Mouse (Mus musculus) kidney, postnatal 14 days (tissue): ENCODE results near the gene Cacna2d4.
"Not testable (repeated sequence)": the region's sequence is repeated elsewhere in the genome, so short reads cannot be mapped to it uniquely, and the experiment has no call there.

Experiments
- DNase-seq: peaks from one replicate; pipeline ENCODE4 v3.0.0; 2022; ENCODE audit warnings: mixed read lengths

Gene Cacna2d4

DNA sequence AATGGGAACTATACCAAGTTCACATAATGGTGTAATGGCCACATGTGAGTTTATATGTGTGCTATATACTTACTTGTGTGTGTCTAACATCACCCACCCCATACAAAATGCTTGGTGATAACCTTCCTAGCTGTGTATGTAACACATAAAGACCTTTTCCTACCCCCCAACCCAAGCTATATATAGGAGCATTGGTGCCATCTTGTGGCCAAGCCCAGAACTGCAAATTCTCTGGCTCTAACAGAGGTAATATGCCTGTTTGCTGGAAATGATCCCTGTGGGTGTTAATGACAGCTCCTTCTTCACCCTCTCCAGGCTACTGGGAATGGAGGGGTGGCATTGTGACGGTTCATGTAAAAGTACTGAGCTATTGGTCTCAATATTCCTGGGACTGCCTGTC lies 111.9 kb downstream of the Cacna2d4 start:
- peak; percentile 74 for DNase-seq

DNA sequence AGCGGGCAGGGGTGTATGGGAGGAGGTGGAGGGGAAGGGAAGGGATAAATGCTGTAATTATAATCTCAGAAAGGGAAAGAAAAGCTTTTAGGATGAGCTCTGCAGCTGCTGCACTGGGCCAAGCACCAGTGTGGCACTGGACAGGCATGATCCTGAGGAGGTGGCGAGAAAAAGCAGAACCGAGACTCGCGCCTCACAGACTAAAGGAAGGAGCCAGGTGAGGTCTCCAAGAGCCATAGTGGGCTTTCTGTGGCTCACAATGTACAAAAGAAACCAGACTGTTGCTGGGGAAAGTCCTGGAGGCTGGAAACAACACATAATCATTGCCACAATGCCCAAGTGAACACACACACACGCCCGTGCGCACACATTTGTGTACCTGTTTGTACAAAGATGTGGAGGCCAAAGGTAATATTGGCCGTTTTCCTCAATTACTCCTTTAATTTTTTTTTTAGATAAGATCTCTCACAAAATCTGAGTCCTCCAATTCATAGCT lies 114.4 kb downstream of the Cacna2d4 start:
- DNase-seq, result no peak

DNA sequence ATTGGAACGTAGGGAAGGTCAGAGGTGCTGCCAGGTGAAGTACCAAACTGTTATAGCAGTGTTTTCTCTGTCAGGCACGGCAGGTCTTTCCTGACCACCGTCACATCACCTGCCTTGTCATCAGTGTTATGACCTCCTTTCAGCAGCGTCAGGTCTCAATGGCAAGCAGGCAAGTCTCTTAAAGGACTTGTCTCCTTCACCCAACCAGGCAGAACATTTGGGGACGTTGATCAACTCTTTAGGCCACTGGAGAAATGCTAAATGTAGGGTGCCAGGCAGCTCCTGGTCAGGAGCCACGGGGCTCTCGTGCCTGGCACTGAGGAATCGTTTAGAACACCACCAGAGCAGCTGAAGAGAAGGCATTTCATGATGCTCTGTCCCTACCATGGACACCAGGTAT lies 115.3 kb downstream of the Cacna2d4 start:
- no peak for DNase-seq

DNA sequence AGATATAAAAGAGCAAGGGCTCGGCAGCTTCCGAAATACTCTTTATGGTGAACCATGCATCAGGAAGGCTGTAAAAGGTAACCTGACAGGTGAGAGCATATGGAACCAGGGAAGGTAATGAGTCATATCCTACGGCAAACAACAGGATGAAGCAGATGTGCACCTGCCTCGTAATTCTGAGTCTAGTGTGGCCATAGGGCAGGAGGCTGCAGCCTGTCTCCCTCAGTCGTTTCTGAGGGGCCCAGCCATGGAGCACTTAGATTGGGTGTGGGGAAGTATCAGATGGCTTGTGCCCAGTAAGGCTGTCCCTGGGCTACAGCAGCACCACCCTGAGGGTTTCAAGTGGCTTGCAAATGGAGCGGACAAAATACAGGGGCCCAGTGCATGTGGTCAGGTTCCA lies 116.2 kb downstream of the Cacna2d4 start:
- DNase-seq, result no peak

DNA sequence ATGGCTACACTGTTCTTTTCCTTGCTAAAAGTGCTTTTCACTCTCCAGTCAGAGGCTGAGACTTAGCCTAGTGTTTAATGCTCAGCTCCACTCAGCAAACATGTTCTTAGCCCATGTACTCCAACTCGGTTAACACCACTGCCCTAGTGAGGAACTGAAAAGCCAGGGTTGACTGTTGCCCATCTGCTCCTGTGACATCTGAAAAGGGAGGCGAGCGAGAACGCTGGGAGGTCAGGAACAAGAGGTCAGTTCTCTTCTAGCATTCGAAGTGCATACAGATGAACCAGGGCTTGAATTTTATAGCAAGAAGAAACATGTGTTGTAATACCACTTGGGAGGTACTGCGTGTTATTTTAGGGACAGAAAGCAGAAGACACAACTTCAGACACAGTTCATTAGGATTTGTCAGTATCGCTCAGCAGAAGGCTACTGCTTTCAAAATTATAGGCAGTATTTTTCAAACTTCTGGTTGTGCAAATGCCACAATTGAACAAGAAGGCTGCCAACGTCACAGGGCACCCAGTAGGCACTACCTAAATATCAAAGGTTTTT lies 121.8 kb downstream of the Cacna2d4 start:
- DNase-seq, result no peak

DNA sequence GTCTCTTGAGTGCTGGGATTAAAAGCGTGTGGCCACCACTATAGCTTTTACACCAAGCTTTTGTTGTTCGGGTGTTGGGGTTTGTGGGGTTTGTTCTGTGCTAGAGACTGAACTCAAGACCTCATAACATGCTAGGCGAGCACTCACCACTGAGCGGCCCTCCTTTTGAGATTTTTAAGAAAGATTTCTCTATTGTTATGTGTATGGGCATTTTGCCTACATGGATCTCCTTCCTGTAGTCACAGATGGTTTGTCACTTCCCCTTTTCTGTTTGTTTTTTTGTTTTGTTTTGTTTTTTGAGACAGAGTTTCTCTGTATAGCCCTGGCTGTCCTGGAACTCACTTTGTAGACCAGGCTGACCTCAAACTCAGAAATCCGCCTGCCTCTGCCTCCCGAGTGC lies 123.9 kb downstream of the Cacna2d4 start:
- DNase-seq, result not testable (repeated sequence)

DNA sequence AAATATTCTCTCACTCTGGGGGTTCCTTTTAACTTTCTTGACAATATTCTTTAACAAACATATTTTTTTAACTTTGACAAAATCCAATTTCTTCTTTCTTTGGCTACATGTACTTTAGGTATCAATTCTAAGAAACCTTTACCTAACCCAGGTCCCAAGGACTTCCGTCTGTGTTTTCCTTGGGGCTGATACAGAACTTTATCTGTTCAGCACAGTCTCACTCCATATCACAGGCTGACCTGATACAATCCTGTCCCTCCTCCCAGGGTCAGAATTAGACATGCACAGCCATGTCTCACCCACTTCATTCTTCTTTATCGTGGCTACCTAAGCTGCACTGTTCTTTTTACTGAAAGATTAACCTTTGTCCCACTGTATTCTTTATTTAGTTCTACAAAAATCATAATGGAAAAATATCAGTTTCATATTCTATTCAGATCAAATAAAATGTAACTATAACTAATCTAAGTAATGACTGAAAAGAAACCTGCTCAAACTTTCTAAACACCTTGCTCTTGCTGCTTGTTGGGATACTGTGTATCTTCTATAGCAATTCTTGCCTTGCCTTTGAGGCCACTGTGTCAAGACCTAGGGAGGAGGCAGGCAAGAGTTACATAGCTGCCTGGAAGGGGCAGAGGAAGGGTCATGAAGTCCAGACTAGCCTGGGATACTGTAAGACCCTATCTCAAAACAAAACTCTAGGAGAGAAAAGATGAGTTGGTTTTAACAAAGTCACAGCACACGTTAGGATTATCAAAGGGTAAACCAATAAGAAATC lies 124.8 kb downstream of the Cacna2d4 start:
- no peak for DNase-seq

DNA sequence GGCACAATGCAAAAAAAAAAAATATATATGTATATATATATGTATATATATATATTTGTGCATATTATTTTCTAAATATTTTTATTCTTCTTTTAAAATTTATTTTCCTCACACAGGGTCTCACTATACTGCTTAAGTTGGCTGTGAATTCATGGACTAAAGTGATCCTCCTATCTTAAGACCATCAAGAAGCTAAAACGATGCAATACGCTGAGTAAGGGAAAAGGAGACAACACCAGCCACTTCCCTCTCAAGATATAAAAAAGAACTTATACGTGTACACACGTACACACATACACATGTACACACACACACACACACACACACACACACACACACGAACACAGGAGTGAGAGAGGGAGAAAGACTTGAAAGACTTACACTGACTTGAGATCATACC lies 127.3 kb downstream of the Cacna2d4 start:
- DNase-seq, result no peak

DNA sequence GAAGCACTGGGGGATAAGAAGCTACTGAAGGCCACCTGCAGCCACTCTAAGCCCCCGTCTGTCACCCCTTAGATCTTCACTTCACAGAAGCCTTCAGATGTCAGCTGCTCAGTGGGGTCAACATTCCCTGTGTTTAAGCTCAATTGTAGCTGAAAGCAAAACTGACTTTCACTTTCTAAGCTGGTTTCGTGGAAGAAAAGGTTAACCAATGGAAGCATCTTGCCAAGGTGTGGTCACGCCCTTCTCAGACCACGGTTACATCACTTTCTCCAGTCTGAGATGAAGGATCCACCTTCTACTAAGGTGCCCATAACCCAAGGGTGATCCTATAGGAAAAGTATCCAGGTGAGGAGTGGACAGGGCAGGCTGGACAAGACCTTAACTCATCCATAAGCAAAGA lies 130.5 kb downstream of the Cacna2d4 start:
- DNase-seq, result not testable (repeated sequence)

DNA sequence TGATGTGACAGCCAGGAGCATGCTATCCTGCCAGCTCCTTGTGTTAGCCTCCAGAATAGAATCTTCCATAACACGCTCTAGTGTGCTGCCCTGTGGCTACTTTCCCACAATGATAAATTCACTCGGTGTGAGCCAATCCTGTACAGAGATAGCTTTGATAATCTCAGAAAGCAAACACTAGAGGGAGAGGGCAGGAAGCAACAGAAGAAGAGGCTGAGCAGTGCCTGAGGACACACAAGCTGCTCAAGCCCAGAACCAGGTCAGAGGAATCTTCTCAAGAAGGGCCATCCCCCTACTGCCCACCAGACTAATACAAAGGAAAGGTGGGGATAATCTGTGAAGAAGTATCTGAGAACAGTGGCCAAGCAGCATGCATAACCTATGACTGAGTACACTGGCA lies 131.1 kb downstream of the Cacna2d4 start:
- no peak for DNase-seq

DNA sequence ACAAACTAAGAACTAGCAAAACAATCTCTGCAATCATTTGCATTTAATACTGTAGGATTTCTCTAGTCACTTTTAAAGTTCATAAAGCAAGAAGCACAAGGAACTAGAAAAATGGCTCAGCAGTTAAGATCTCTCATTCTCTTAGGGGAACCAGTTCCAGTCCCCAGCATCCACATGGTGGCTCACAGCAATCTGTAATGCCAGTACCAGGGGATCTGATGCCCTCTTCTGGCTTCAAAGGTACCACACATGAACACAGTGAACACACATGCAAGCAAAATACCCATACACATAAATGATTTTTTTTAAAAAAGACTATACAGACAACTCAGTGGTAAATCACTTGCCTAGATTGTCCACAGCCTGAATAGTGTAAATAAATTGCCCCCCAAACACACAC lies 135.3 kb downstream of the Cacna2d4 start:
- DNase-seq, result no peak

DNA sequence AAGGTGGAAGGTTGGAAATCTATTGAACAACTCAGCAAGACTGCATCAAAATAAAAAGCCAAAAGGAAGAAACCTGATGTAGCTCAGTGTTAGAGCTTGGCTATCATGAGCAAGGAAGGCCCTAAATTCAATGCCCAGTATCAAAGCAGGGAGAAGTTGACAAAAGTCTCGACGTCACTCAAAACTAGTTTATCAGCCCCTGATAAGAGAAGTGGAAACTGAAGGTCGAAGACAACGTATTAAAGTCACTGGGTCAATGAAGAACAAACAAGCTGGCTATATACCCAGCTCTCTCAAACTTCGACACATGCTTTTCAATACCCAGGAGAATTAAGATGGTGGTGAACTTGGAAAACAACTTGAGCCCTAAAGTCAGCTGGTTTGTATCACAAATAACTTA lies 135.9 kb downstream of the Cacna2d4 start:
- DNase-seq, result no peak

DNA sequence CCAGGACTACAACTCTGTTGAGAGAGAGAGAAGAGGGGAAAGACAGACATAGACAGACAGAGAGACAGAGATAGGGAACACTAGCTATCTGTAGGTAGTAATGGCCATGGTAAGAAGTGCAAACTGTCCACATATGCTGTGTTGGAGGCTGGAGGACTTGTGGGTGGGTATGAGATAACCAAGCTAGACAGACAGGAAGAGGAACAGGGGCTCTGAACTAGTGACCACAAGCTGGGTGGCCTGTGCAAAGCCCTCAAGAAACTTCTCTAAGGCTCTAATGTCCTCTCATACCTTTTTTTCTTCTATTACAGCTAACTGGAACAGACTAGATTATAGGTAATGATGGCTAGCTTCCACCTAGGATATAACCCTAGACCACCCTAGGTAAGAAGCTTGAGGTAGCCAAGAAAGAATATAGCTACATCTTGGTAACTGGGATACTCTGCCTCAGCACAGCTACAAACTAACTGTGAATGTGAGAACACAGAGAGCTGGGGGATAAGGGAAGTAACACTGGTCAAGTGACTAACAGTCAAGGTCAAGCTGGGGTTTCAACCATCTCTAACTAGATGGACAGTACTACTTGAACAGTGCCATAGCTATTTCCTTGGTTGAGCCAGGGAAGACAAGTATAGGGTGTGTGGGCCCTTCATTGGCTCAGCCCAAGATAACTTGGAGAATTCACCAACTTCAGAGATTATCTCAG lies 136.8 kb downstream of the Cacna2d4 start:
- DNase-seq, result no peak

DNA sequence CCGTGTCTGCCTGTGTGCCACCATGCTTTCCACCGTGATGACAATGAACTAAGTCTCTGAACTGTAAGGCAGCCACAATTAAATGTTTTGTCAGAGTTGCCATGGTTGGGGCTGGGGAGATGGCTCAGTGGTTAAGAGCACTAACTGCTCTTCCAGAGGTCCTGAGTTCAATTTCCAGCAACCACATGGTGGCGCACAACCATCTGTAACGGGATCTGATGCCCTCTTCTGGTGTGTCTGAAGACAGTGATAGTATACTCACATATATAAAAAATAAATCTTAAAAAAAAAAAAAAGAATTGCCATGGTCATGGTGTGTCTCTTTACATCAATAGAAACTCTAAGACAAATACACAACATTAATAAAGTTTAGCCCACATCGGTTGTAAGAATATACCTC lies 138.7 kb downstream of the Cacna2d4 start:
- no peak for DNase-seq

DNA sequence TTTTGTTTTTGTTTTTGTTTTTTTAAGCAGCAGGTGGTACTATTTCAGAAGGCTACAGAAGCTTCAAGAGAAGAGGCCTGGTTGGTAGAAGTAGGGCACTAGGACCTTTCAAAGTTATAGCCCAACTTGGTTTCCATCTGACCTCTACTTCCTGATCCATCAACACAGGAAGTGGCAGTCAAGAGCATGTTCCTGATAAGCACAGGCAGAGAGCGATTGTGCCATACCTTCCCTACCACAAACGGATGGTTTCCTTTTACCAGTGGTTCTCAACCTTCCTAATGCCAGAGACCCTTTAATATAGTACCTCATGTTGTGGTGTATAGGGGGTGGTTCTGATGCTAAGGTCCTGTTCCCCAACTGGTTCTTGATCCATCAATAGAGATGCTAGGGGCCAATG lies 141.3 kb downstream of the Cacna2d4 start:
- no peak for DNase-seq

DNA sequence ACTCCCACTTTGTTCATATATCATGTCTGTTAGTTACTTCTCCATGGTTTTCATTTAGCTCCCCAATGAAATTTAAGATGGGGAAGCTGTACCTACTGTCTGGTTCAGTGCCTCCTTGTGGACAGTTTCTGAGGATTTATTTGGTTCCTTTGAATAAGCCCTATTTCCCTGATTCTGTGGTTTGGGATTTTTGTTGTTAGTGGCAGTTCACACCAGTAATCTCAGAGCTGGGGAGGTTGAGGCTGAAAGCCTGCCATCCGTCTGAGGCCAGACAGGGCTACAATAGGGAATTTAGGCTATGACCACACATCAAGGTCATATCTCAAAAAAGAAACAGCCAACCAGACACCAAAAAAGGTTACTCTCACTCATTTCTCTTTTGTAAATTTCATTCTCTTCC lies 142.3 kb downstream of the Cacna2d4 start:
- no peak for DNase-seq

DNA sequence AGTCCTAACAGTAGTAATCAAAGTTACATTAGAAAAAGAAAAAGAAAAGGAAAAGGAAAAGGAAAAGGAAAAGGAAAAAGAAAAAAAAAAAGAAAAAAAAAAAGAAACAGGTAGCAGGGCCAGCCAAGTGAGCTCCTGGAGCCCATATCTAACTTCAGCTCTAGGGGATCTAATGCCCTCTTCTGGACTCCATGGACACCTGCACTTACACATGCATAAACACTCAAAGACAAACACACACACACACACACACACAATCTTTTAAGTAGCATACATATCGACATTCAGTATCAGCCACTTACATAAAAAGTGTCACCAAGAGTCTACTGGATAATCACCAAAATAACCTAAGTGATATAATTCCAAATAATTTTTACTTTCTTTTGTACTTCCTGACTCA lies 149.3 kb downstream of the Cacna2d4 start:
- DNase-seq, result no peak

DNA sequence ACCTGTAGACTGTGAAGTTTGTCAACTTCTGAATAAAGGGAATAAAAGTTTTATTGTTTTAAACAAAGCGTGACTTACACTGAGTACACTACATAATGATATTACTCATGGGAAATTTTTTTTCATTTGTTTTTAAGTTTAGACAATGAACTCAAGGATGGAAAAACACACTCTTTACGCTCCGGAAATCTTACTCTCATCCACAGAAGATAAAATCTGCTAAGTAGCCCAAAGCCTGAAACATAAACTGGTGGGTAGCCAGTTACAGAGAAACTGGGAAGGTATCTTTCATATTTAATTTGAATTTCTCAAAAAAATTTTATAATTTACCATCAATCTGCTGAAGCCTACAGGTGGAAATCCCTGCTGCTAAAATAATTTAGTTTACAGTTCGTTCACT lies 150.1 kb downstream of the Cacna2d4 start:
- DNase-seq, result no peak

DNA sequence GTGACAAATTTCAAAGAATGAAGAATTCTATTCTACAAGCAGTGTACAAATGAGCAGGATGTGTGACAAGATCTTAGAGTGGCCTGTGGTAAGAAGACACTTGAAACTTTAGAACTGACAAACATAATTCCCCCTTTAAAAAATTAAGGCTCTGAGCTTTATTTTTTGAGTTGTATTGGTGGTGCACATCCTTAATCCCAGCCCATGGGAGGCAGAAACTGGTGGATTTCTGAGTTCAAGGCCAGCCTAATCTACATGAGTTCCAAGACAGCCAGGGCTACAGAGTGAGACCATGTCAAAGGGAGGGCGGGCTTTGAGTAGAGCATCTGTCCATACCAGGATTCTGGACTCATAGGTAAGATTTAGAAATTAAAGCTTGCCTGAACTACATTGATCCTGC lies 150.5 kb downstream of the Cacna2d4 start:
- DNase-seq, result no peak

DNA sequence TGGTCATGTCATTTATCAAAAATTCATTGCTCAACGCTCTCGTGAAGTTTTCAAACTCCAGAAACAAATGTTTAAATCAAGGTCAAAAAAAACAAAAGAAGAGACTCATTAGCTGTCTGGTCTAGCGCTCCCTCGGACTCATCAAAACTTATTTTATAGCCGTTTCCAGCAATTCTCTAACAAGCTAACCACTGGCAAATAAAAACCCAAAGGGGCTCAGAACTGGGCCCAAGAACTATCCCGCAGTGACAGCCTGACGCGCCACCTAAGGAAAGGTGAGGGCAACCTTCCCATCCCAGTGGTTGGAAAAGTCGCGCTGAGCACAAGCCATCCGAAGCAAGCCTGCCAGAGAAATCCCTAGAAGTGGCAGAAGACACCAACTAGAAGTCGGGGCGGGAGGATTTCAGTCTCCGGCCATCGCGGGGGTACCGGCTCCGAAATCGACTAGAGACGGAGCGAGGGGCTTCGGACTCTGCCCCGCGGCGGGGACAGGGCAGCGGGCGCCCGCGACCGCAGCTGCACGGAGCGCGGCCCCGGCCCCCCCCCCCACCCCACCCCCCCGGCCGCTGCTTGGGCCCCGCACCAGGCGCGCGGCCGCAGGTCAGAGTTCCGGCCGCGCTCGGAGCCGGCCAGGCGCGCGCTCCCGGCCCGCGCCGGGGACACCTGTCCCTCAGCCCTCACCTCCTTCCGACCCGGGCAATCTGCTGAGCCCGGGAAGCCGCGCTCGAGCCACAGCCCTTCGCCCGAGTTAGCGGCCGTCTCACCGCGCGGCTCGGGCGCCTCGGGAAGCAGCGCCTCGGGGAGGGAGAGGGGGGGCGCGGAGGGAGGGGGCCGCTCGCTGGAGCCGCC lies 151.7 kb downstream of the Cacna2d4 start:
- peak; percentile 49 for DNase-seq

DNA sequence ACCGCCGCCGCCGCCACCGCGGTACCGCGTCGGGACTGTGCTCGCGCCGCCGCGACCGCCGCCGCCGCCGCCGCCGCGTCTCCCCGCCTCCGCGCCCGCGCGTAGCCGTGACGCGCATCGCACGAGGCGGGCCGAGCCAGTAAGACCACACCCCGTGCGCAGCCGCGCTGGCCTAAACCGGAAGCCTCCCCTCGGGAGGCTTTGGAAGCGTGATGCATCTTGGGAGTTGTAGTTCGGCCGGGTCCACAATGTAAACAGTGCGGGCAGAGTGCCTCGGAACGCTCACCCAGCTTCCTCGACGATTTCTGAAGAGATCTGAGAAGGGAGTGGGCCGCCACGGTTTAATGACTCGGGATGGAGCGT lies 152.3 kb downstream of the Cacna2d4 start:
- DNase-seq, result peak; percentile 97

DNA sequence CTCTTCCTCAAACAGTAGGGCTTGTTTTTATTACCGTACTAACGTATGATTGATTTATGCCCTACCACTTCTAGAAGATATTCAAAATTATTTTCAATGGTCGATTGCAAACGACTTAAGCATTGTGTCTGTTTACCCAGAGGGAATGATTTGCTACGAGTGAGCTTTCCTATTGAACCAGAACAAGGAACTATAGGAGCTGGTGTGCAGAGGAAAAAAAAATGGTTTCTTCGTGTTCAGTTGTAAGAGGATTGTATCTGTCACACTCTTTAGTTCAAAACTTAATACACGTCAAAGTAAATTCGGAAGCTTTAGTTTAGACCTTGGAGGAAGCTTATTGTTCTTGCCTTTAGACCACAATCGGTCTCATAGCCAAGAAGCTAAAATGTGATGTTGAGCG lies 152.8 kb downstream of the Cacna2d4 start:
- no peak for DNase-seq

DNA sequence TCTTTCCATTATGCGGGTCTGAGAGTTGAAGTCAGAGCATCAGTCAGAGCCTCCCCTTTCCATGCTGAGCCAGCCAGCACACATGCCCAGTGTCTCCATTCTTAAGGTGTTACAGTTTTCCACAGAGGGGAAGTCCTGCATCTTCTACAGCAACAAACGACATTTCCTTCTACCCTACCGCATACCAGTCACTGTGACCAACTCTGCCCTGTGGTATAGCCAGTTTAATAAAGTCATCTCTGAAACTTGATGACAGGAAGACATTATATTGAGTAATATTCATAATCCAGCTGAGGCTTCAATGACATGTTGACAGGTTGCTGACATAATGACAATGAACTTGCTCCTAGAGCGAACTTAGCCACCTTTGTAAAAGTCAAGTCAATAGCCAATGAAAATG lies 154.4 kb downstream of the Cacna2d4 start:
- DNase-seq, result no peak
